Mouse (Mus musculus) testis, adult 2 months (tissue): Measurements from ENCODE around the gene Plekhg4.

Source experiments
- CTCF ChIP-seq: fragments of 200-500 bp; IDR thresholded peaks from 2 replicates; pipeline ENCODE4 v1.5.1; 2012; ENCODE audit warnings: low read depth, mild to moderate bottlenecking, inconsistent platforms, low read length, moderate library complexity; ENCODE audit not compliant: control insufficient read depth, insufficient read depth, insufficient replicate concordance
- POLR2A ChIP-seq: fragments of 200-500 bp; IDR thresholded peaks from 2 replicates; pipeline ENCODE4 v1.6.1; 2012; ENCODE audit warnings: low read depth, mild to moderate bottlenecking, inconsistent platforms, low read length, moderate library complexity; ENCODE audit not compliant: control insufficient read depth

DNA sequence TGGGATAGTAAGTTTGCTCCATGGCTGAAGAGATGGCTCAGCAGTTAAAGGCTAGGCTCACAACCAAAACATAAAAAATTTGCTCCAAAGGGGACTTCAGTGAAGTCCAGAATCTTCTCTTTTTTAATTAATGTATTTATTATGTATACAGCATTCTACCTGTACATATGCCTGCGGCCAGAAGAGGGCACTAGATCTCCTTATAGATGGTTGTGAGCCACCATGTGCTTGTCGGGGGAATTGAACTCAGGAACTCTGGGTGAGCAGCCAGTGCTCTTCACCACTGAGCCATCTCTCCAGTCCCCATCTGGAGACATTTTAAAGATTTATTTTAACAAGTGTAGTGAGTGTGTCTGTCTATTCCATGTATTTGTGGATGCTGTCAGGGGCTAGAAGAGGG, 6.0 kb upstream of the Plekhg4 start:
- TF ChIP-seq CTCF (no peak), POLR2A (no peak)
